Mouse (Mus musculus) neutrophil, adult 5-6 weeks (primary cell): ENCODE results near the gene Prpf38a. TPM values are rescaled to one million over a fixed set of nuclear protein-coding genes. Genes with fewer than 3 reads are reported as not detected.

ENCODE experiments used
- total RNA-seq: library from RNA; stranded (forward); fragments of 200-1000 nt; gene quantifications from 2 replicates; pipeline ENCODE4 v1.2.3, GENCODE M21; 2017

Prpf38a gene
- total RNA-seq, 1 experiment from 2014 or later: 59.9 TPM

Other genes starting within 250 kb of the Prpf38a start
- gene Shisal2a, start 196.0 kb downstream of the Prpf38a start, total RNA-seq: not detected in 2 replicates
- gene Gpx7, start 172.4 kb downstream of the Prpf38a start, total RNA-seq: 0.61 and 0.70 TPM in 2 replicates
- 223 and 242 TPM in 2 replicates for gene Tut4, start 119.9 kb downstream of the Prpf38a start, total RNA-seq
- gene Orc1, start 87 bp upstream of the Prpf38a start, total RNA-seq: not detected in 2 replicates
- gene Cc2d1b, start 40.6 kb upstream of the Prpf38a start, total RNA-seq: 59.7 and 79.0 TPM in 2 replicates
- not detected in 2 replicates for gene 3110021N24Rik, start 140.3 kb upstream of the Prpf38a start, total RNA-seq
- gene Zfyve9, start 201.5 kb upstream of the Prpf38a start, total RNA-seq: 2.8 and 3.4 TPM in 2 replicates